In the genomic region with DNA sequence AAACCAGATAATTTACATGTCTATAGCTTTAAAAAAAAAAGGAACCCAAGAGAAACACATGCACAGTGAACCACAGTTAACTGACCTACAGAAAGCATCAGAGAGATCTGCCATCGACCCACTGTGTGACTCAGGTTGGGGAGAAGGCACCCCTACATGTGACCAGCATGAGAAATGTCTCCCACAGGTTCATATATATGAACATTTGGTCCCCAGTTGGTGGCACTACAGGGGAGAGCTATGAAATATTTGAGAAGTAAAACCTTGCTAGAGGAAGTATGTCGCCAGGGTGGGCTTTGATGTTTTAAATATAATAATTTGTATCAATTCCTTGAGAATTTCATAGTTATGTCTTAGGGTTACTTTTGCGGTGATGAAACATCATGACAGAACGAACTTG, we compare ENCODE assay signal across 18 mouse cellular contexts. TPM values are rescaled to one million over a fixed set of nuclear protein-coding genes. Genes with fewer than 3 reads are reported as not detected.
A peak's percentile ranks its signal among the peaks of the same experiment; 100 is the strongest.
DNase-seq lines count a peak whose midpoint lies in the region; ATAC-seq lines count a peak whose summit lies in the region.
"Had no signal": no experiment of that assay in that cellular context is flagged by ENCODE, and none has a peak within 500 bp of the region (broad histone marks: within the 10 kb centered on the region; RNA-seq: fewer than 3 reads in every experiment).

No protein-coding gene starts in this region.

- H3K9ac ChIP-seq in midbrain, embryonic 14.5 days (replicated peaks; ENCODE audit: low read length) = no peak overlapping the region
- H3K9ac ChIP-seq: embryonic facial prominence, embryonic 12.5 days; forebrain, embryonic 13.5 days; forebrain, embryonic 15.5 days; forebrain, postnatal 0 days had no signal

- H3K9me3 ChIP-seq in embryonic facial prominence, embryonic 10.5 days = 0 out of 2 replicates have a peak, but pooled peaks cover 6% of the 10 kb centered on the region
- H3K9me3 ChIP-seq in midbrain, embryonic 14.5 days (ENCODE audit: control insufficient read depth, low read length) = no peaks in the 10 kb centered on the region
- H3K9me3 ChIP-seq: forebrain, embryonic 13.5 days; forebrain, embryonic 15.5 days had no signal

- no peaks in the 10 kb centered on the region for H3K27me3 ChIP-seq in embryonic facial prominence, embryonic 10.5 days (replicated peaks; ENCODE audit: low read depth, poor library complexity, severe bottlenecking)
- no peaks in the 10 kb centered on the region for H3K27me3 ChIP-seq in midbrain, embryonic 14.5 days (ENCODE audit: control insufficient read depth, insufficient read depth, low read length)
- H3K27me3 ChIP-seq: embryonic facial prominence, embryonic 12.5 days; forebrain, embryonic 13.5 days; forebrain, embryonic 15.5 days had no signal

- 0 out of 2 replicates have a peak, but pooled peaks have one; percentile 36 for ATAC-seq in common myeloid progenitor, adult 5-6 weeks (replicated peaks; ENCODE audit: low read depth, poor library complexity, severe bottlenecking)
- peak; percentile 72 for ATAC-seq in granulocyte monocyte progenitor cell, adult 5-6 weeks (replicated peaks; ENCODE audit: poor library complexity, severe bottlenecking)
- ATAC-seq in megakaryocyte progenitor cell, adult 5-6 weeks (replicated peaks; ENCODE audit: poor library complexity) = peak; percentile 38
- ATAC-seq in midbrain, embryonic 14.5 days (ENCODE audit: low FRiP score, low TSS enrichment) = no peak
- ATAC-seq: forebrain, embryonic 13.5 days; forebrain, embryonic 15.5 days; forebrain, postnatal 0 days had no signal

- intact Hi-C loops in left cerebral cortex, postnatal 14 days (cut with DNase I) = no loop called here

- 88% methylated on average over 4 of the region's 4 CpGs for WGBS in embryonic facial prominence, embryonic 10.5 days
- WGBS in midbrain, embryonic 14.5 days = 93% methylated on average over 4 of the region's 4 CpGs

- H3K27ac ChIP-seq in embryonic facial prominence, embryonic 10.5 days (replicated peaks) = no peak overlapping the region
- H3K27ac ChIP-seq in midbrain, embryonic 14.5 days (replicated peaks; ENCODE audit: low read depth, low read length) = no peak overlapping the region
- H3K27ac ChIP-seq: embryonic facial prominence, embryonic 12.5 days; forebrain, embryonic 13.5 days; forebrain, embryonic 15.5 days had no signal

- no peaks in the 10 kb centered on the region for H3K36me3 ChIP-seq in embryonic facial prominence, embryonic 10.5 days (replicated peaks)
- no peaks in the 10 kb centered on the region for H3K36me3 ChIP-seq in midbrain, embryonic 14.5 days (ENCODE audit: control insufficient read depth, insufficient read depth, low read length)
- H3K36me3 ChIP-seq: embryonic facial prominence, embryonic 12.5 days; forebrain, embryonic 15.5 days had no signal

- H3K4me3 ChIP-seq in embryonic facial prominence, embryonic 10.5 days = no peak overlapping the region
- no peak overlapping the region for H3K4me3 ChIP-seq in midbrain, embryonic 14.5 days (replicated peaks; ENCODE audit: low read depth, low read length)
- H3K4me3 ChIP-seq: embryonic facial prominence, embryonic 12.5 days; forebrain, embryonic 13.5 days; forebrain, embryonic 15.5 days had no signal

- H3K4me2 ChIP-seq in midbrain, embryonic 14.5 days (ENCODE audit: low read length) = no peak overlapping the region
- H3K4me2 ChIP-seq: embryonic facial prominence, embryonic 12.5 days; forebrain, embryonic 13.5 days; forebrain, embryonic 15.5 days had no signal

- H3K4me1 ChIP-seq in embryonic facial prominence, embryonic 10.5 days = no peaks in the 10 kb centered on the region
- no peaks in the 10 kb centered on the region for H3K4me1 ChIP-seq in midbrain, embryonic 14.5 days (ENCODE audit: control insufficient read depth, insufficient read depth, low read length)
- H3K4me1 ChIP-seq: embryonic facial prominence, embryonic 12.5 days; forebrain, embryonic 13.5 days; forebrain, embryonic 15.5 days had no signal

- DNase-seq in embryonic facial prominence, embryonic 10.5 days (ENCODE audit: low spot score) = no peak
- no peak for DNase-seq in left cerebral cortex, postnatal 14 days (ENCODE audit: low spot score in 2 of 2)
- DNase-seq in midbrain, embryonic 14.5 days = no peak
- DNase-seq: adrenal gland, postnatal 10 days; adrenal gland, postnatal 36 days; cerebellum, adult 11-12 months; cerebellum, adult 2 months; cerebellum, adult 9-10 months; cerebellum, postnatal 10 days; cerebellum, postnatal 25 days; embryo, embryonic 11 days; forebrain, postnatal 0 days had no signal

RNA-seq across cellular contexts. Expression of a gene that starts 8.5 kb away (rescaled TPM):
- total RNA-seq in common myeloid progenitor, adult 5-6 weeks (2017) = 110 and 129 TPM in 2 replicates
- 100 and 123 TPM in 2 replicates for total RNA-seq in granulocyte monocyte progenitor cell, adult 5-6 weeks (2014; fragmentation: Nextera tagmentation)
- 75.5 and 83.9 TPM in 2 replicates for total RNA-seq in granulocyte monocyte progenitor cell, adult 5-6 weeks (2017)
- total RNA-seq in megakaryocyte progenitor cell, adult 5-6 weeks (2015) = 124 TPM in 2 replicates
- total RNA-seq in megakaryocyte progenitor cell, adult 5-6 weeks (2017) = 67.1 and 76.4 TPM in 2 replicates
- 16.6 and 17.0 TPM in 2 replicates for polyA plus RNA-seq in embryonic facial prominence, embryonic 10.5 days (2016; fragmentation: Nextera tagmentation; extraction: Ambion mirVana)
- total RNA-seq in left cerebral cortex, postnatal 14 days (2021) = 10 to 100 TPM; 16.9 to 18.5 TPM
- 4.1 and 7.9 TPM in 2 replicates for polyA plus RNA-seq in midbrain, embryonic 14.5 days (2014; fragmentation: Nextera tagmentation; extraction: Ambion mirVana)
